Mouse (Mus musculus): Measurements from ENCODE around the gene Fhad1.
A peak's percentile ranks its signal among the peaks of the same experiment; 100 is the strongest.

Fhad1 gene

DNA sequence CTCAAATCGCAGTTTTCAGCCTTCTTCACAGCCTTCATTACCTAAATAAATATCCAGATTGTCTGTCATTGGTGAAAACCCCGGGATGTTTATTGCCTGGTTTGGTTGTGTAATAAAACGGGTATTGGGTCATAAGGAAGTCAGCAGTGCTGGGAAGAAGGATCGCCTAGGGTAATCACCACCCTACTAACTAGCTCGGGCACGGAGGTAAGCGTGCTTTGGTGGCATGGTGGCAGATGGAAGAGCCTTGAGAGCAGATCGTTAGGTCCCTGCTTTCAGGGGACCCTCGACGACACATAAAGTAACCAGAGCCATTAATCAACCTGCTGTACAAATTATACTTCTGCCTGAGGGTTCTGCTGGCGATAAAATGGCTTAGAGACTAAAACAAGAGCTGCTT, 36.3 kb downstream of the Fhad1 start:
- DNase-seq (ENCODE audit: low spot score in 2 of 2), result no peak

DNA sequence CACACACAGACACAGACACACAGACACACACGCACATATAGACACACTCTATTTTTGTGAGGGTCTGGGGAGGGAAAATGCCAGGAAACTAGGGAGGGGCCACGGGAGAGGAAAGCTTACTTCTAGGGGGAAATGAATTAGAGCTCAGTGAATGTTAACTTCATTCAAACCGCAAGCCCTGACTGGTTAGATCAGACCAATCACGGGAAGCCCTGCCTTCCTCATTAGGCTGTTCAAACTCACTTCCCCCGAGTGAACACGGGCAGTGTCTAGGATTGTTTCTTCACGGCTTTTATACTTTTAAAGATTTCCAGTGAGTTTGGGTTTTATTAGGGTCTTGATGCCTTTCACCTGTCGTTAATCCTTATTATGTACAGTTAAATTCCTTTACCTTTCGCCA, 37.5 kb downstream of the Fhad1 start:
- DNase-seq (ENCODE audit: low spot score in 2 of 2), result no peak

DNA sequence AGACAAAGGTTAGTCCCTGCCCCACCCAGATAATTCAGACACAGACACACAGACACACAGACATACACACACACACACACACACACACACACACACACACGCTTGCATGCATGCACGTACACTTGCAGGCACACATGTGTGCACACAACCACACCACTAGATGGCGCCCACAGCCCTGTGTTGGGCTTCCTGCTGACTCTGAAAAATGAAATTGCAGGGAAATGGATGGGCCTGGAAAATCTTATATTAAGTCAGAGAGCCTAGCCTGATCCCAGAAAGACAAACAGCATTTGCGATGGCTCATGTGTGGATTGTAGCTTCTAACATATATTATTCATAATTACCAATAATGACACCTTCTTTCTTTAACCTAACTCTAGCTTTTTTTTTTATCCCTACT, 38.7 kb downstream of the Fhad1 start:
- DNase-seq (ENCODE audit: low spot score in 2 of 2), result peak in 1 of 2 experiments; percentile 33

GRCm38 (mm10) chr4:141964575-141964974, 50.3 kb downstream of the Fhad1 start:
- no peak for DNase-seq (ENCODE audit: low spot score in 2 of 2)

GRCm38 (mm10) chr4:141963907-141964306, 51.0 kb downstream of the Fhad1 start:
- DNase-seq (ENCODE audit: low spot score in 2 of 2), result no peak

GRCm38 (mm10) chr4:141962811-141963685, 51.8 kb downstream of the Fhad1 start:
- DNase-seq (ENCODE audit: low spot score in 2 of 2), result peak; percentile 29 to 74

DNA sequence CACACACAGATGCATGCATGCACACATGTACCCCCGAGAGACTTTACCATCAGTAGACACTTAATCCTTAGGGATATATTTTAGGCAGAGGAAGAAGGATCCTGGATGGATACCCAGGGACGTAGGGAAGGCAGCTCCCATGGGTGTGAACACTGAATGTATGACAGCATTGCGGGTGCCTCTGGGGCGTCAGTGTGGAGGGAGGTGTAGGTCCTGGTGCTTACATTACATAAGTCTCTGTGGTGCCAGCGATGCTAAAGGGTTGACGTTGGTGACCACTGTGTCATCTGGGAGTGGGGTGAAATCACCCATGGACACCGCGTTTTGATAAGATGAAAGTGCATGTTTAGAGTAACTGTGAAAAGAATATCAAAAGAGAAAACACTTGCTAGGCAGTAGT, 54.8 kb downstream of the Fhad1 start:
- DNase-seq (ENCODE audit: low spot score in 2 of 2), result no peak

GRCm38 (mm10) chr4:141959615-141960014, 55.3 kb downstream of the Fhad1 start:
- no peak for DNase-seq (ENCODE audit: low spot score in 2 of 2)

- no peak for DNase-seq (ENCODE audit: low spot score in 2 of 2)
Observed at GRCm38 (mm10) chr4:141958614-141959375, 56.1 kb downstream of the Fhad1 start.

DNA sequence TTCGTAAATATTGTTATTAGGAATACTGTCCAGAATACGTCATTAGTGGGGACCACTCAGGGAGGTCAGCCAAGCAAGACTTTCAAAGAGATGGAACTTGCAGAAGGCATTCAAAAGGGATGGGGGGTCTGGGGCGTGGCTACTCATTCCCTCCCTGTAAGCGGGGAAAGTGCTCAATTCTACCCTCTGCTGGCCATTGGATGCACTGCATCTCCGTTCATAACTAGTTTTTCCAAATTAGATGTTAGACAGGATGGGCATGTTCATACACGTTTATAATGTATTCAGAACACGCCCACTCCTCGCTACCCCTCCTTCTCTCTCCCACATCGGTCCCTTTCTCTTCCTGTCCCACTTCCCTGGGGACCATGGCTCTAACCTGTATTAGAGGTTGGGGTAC, 56.7 kb downstream of the Fhad1 start:
- peak; percentile 41 to 75 for DNase-seq (ENCODE audit: low spot score in 2 of 2)

GRCm38 (mm10) chr4:141957740-141958139, 57.1 kb downstream of the Fhad1 start:
- no peak for DNase-seq (ENCODE audit: low spot score in 2 of 2)

DNA sequence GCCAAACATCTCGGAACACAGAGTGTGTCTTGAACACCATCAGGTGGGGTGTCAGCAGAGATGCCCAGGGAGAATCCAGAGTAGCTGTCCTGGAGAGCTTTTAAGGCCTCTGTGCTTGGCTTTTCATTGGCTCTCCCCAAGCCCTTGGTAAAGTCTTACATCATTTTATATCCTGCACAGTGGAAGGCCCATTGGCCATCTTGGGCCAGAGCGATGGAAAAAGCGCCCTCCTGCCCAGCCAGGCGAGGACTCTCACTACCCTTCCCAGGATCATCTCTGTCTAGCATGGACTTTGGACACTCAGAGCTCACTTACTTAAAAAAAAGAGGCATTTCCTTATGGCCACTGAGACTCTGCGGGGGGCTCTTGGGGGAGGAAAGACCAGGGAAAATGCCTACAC, 58.0 kb downstream of the Fhad1 start:
- DNase-seq (ENCODE audit: low spot score in 2 of 2), result no peak

DNA sequence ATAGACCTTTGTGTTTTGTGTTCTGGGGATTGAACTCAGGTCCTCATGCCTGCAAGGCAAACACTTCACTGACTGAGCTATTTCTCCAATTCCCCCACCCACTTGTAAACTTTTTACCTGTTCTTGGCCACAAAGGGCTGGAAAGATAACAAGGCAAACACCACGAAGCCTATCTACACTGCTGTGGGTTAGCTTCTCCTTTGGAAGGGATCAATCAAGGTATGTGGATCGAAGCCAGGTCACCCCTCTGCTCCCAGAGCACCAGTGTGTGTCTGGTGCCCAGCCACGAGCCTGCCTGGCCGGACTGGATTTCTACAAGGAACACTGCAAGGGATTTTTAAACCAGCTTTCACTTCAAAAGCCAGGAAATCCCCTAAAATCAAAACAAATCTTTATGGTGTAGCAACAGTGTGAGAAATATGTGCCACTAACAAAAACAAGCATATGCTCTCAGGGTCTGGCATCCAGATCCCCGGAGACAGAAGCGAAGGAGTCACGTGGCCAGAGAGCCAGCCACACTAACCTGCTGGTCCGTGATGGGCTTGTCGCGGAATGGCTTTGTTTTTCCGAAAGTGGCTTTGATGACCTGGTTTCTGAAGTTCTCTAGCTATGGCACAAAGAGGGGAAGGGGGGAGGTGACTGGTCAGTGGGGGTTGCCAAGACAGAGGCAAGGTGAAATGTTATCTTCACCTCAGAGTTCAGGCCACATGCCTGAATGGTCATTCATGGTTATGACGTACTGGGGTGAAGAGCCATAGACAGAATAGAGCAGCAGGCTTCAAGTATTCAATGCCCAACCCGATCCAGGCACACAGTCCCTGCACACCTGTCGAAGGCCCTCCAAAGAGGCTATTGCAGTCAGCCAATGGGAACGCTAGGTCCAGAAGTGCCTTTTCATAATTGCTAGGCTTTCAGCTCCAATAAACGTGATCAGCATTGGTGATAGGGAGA, 59.8 kb downstream of the Fhad1 start:
- DNase-seq (ENCODE audit: low spot score in 2 of 2), result no peak

- no peak for DNase-seq (ENCODE audit: low spot score in 2 of 2)
Observed at GRCm38 (mm10) chr4:141953859-141954258, 61.0 kb downstream of the Fhad1 start.

- no peak for DNase-seq (ENCODE audit: low spot score in 2 of 2)
Observed at GRCm38 (mm10) chr4:141953291-141953690, 61.6 kb downstream of the Fhad1 start.

DNA sequence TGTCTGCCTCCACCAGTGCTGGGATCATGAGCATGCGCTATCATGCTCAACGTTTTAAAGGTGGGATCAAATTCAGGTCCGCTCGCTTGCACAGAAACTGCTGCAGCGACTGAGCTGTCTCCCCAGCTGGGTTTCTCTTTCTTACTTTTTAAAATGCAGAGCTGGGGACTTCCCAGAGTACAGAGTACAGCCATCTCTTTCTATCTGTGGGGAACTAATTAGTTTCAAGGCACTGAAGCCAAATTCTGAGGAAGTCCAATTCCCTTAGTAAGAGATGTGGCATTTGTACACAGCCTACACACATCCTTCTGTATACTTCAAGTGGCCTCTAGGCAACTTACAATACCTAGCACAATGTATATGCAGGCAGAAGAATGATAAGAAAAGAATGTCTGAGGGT, 62.1 kb downstream of the Fhad1 start:
- DNase-seq (ENCODE audit: low spot score in 2 of 2), result no peak

DNA sequence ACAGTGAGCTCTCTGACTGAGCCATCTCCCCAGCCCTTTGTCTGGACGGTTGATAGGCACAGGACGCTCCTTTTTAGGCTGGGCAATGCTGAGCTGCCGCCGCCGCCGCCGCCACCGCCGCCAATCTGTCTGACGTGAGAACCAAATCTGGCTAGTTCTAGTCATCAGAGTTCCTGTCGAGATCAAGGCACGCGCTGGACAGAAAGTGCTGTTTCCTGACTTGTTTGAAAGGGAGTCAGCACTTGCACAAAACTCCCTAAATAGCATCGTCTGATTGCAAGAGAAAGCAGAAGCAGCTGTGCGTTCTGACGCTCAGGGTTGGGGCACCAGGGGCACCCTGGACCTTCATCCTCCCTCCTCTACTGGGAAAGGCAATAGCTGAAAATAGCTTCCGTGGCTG, 62.8 kb downstream of the Fhad1 start:
- peak in 1 of 2 experiments; percentile 33 for DNase-seq (ENCODE audit: low spot score in 2 of 2)

DNA sequence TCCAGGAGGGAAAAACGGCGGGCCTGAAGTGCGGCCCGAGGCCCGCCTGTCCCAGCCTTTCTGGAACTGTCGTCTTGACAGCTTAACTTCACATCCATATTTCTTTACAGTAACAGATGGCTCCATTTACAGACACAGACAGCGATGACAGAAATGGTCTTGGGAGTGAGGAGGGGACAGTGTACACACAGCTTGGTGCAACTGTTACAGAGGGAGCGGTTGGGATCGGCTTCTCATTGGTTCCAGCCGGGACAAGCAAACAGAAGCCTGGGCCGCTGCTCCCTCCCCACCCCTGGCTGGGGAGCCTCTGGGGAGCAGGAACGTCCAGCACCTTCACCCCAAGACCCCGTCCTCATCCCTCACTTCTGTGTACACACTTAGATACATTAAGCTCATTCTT, 65.4 kb downstream of the Fhad1 start:
- DNase-seq (ENCODE audit: low spot score in 2 of 2), result no peak

DNA sequence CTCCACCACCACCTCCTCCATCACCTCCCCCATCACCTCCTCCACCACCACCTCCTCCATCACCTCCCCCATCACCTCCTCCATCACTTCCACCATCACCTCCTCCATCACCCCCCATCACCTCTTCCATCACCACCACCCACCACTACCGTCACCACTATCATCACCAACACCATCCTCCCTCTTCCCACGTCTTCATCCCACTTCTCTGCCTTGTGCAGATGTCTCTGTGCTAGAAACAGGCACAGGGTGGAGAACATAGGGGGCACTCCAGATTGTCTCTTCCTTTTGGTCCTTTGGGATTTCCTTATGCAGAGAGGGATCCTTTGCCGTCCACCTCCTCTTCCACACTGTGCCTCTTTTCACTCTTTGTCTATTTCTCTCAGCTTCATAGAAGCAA, 66.1 kb downstream of the Fhad1 start:
- no peak for DNase-seq (ENCODE audit: low spot score in 2 of 2)

GRCm38 (mm10) chr4:141942403-141942802, 72.5 kb downstream of the Fhad1 start:
- DNase-seq (ENCODE audit: low spot score in 2 of 2), result no peak

- no peak for DNase-seq (ENCODE audit: low spot score in 2 of 2)
Observed at GRCm38 (mm10) chr4:141941289-141941688, 73.6 kb downstream of the Fhad1 start.

DNA sequence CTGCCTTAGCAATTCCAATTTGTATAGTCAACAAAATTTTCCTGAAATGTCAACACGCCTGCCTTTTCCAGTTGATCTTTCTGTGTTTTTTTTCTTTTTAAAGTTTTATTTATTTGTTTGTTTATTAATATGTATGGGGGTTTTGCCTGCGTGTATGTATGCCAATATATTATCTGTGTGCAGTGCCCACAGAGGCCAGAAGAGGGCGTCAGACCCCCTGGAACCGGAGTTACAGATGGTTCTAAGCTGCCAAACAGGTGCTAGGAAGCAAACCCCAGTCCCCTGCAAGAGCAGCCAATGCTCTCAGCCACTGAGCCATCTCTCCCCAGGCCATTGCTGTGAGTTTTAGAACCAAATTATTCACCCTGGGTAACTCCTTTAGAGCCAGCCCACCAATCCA, 76.3 kb downstream of the Fhad1 start:
- no peak for DNase-seq (ENCODE audit: low spot score in 2 of 2)
